Mouse (Mus musculus) CH12F3 (cell line): ENCODE measurements around the gene Lrrn4cl.
"Not testable (repeated sequence)": the region's sequence is repeated elsewhere in the genome, so short reads cannot be mapped to it uniquely, and the experiment has no call there.

Experiments
- in situ Hi-C: fragments of 300-500 bp; cut with MboI; formaldehyde crosslinking; loops from 2 replicates; pipeline ENCODE4 v1.14.3; 2020; ENCODE audit warnings: low sequenced_read_pairs

The Lrrn4cl gene

DNA sequence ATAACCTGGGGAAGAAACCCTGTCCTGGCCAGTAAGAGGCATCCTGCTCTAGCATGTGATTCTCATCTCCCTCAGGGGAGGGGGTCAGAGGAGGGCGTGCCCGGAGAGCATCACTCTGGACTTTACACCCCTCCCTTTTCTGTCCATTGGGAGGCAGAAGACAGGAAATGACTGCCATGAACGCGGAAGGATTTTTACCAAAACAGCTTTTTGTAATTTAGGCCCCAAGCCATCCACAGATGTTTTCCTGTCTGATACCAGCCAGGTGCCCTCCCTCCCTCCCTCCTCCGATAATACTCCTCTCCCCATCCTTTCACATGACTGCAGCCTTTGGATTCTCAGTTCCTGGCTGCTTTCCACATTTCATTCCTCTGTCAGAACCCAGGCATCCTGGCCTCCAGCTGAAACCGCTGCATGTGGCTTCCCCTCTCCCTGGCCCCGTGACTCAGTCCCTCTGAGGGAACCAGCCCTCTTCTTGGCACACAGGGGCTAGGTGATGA lies at the start of gene Lrrn4cl:
Lrrn4cl (plus strand) TSS at position 367 of the 500 bp plus-strand sequence.
- in situ Hi-C loops = no loop called here

DNA sequence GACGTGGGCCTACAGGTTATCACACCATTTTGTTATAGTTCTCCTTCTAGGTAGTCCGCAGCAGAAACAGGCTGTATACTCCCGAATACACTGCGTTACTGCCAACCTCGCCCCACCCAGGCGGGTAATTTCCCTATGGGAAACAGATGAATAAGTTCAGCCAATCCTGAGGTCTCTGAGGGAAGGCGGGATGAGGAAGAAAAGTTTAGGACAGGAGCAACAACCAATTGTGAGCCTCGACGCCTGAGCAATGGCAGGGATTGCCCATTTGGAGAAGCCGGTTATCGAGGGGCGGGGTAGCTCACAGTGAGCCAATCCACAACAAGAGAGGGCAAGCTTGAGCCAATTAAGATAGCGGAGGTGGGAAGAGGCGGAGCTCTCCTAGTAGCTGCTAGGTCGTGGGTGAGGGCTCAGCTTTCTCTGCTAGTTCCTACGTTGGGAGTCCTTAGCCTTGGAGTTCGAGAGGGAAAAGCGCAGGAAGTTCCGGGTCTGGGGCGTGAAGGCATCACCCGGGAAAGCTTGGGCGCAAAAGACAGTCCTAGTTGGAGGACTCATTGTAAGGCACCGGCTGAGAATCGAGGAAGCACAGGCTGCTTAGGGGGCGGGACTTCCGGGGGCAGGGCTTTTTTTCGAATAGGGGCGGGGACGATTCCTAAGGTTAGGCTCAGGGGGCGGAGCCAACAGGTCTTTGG lies 48.3 kb upstream of the Lrrn4cl start, which contains the start of gene Zbtb3:
Zbtb3 (plus strand) TSS at position 426 of the 692 bp plus-strand sequence.
- in situ Hi-C loops = no loop called here

DNA sequence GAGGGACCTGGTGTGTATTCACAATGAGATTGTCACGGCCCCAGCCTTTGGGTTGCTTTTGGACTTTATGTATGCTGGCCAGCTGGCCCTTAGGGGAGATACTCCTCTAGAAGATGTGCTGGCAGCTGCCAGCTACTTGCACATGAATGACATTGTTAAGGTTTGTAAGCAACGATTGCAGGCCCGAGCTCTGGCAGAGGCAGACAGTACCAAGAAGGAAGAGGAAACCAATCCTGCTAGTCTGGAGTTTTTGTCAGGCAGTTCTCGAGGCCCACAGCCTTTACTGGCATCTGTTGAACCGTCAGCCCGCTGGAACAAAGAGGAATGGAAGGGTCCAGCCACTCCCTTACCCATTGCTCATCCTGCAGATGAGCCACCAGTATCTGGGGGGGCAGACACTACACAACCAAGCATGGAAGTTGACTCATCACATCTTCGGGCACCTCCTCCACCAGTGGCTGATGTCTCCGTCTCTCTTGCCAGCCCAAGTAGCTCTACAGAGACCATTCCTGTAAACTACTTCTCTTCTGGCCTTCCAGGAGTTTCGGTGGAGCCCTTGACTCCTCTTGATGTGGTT lies 47.3 kb upstream of the Lrrn4cl start:
- in situ Hi-C loops = no loop called here

DNA sequence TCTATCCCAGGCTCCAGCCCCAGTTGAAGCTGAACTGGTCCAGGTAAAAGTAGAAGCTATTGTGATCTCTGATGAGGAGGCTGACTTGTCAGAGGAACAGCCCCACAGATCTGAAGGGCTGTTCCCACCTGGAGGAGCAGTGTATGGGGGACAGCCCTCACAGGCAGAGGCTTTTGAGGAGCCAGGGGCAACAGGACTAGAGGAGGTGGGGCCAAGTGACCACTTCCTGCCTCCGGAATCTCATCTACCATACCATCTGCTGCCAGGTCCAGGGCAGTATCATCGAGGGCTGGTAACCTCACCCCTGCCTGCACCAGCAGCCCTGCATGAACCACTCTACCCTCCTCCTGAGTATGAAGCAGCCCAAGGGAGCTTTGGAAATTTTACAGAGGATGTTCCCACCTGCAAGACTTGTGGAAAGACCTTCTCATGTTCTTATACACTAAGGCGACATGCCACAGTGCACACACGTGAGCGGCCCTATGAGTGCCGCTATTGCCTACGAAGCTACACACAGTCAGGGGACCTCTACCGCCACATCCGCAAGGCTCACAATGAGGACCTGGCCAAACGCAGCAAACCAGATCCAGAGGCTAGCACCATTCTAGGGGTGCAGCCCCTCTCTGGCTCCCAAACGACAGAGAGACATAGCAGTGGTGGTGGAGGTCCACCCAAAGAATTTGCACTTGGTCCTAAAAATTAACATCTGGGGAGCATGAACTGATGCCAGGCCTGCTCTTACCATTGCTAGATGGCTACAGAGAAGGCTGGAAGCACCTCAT lies 46.5 kb upstream of the Lrrn4cl start:
- in situ Hi-C loops = no loop called here

DNA sequence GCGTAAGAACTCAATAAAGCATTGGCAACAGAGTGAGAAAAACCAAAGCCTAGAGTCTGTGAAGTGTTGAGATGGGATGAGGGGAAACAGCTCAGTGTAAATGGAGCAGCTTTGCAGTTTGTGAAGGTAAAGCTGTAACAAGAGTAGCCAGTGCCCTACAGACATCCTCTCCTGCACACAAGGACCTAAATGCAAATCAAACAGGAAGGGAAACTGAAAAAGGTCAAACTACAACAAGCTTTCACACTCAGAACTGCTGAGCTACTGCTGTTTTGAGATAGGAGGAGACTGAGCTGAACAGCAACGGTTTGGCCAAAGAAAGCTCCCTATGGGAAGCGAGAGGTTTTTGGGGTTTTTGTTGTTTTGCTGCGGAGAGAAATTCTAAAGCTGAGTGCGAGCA lies 43.8 kb upstream of the Lrrn4cl start:
- in situ Hi-C loops = no loop called here

DNA sequence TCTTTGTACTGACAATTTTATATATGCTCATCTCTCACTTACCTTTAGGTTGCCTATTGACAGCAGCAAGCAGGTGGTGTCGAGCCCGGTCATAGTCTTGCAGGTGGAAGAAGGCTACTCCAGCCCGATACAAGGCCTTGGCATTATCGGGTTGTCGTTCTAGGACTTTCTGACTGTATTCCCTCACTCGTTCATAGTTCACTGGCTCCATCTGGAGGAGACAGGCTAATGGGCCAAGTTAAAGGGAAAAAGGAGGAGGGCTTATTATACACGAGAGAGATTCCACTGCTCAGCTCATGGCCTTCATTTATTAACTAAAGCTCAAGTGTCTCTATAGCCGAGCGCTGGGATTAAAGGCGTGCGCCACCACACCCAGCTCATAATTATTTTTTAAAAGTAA lies 34.8 kb upstream of the Lrrn4cl start:
- in situ Hi-C loops = no loop called here

DNA sequence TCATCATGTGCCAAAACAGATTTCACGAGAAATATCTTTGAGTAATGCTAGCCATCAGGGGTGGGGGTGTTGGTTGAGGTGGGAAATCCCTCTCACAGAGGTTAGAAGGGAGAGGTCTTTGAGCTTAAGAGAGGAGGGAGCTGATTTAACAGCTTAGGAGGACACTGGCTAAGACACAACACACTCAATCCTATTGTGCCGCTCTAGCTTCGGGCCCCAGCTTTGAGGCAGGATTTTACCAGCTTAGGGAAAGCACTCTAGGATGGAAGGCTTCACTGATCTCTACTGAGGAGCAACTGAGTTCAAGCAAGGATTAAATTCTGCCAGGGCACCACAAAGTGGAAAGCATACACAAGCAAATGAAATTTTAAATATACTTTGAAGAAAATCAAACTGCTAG lies 33.6 kb upstream of the Lrrn4cl start:
- in situ Hi-C loops = no loop called here

DNA sequence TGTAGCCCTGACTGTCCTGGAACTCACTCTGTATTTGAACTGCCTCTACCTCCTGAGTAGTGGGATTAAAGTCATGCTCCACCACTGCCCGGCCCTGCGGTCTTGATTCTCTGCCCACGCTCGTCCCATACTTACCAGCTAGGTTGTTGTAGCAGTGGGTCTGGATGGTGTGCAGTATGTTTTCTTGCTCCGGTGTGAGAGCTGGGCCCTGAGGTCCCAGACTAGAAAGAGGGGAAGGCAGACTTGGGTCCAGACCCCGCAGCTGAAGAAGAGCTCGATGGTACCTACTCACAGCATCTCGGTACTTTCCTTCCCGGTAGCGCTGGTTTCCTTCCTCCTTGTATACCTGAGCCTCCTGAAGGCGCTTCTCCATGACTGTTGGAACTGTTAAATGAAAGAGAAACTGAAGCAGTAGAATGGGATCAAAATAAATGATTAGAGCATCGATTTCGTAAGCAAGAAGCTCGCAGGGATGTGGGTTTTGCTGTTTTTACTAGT lies 32.2 kb upstream of the Lrrn4cl start:
- in situ Hi-C loops = no loop called here

DNA sequence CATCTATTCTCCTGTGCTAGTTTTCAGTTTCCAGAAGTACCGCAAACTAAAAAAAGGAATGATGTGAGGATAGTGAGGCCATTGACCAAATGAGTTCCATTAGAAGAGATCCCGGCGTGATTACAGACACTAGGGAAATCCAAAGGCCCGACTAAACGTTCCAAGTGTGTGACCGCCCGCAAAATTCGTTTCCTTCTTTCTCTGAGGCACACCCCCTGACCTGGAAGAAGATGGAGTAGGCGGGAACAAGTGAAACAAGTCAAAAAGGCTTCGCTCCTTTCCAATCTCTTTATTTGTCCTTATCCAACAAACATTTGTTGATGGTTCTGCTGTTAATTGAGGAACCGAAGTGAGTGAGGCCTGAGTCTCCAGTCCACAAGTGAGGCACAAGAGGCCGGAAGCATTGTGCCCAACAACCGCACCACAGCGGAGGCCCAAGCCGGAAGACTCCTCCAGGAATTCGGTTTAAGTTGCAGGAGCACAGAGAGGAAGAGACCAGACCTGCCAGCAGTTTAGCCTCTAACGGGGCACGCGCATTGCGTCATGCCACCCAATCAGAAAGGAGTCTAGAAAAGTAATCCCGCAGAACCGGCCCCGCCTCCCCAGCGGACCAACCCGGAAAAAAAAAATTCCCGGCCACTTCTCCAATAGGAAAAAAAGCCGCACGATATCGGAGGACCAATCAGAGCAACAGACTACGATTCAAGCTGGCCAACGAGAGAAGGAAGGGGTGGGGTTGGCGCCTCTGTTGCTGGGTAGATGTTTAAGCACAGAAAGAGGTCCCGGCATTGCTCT lies 31.6 kb upstream of the Lrrn4cl start, which contains the start of gene Ttc9c:
Ttc9c (minus strand) TSS at position 533 of the 795 bp plus-strand sequence.
- in situ Hi-C loops = no loop called here

DNA sequence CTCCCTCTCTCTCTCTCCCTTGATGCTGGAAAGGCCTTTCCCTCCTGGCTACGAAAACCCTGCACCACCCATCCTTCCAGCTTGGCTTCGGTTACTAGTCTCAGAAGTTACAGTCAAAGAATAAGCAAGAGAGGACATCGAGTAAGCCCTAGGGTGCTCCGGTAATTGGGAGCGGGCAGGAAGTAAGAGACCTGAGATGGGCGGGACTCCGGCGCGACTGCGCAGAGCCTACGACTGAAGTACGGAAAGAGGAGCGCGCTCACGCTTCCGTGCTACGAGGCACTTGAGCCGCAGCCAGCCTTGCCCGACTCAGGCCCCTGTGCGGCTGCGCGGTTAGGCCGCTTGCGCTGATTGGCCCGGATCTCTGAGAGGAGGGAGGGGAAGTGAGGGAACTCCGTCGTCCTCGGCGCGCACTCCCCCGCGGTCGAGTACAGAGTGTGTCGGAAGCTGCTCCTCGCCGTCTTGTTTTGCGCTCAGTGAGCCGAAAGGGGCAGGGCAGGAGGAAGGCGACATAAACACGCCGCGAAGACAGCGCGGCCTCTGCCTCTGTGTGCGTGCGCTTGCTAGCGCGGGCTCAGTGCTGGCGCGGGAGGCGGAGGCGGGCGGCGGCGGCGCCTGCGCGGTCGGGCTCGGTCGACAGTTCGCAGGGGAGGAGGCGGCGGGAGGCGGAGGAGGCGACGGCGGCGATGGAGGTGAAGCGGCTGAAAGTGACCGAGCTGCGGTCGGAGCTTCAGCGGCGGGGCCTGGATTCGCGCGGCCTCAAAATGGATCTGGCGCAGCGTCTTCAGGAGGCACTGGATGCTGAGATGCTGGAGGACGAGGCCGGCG lies 30.8 kb upstream of the Lrrn4cl start, which contains the start of gene Hnrnpul2:
Hnrnpul2 (plus strand) TSS at position 415 of the 828 bp plus-strand sequence.
- in situ Hi-C loops = no loop called here

DNA sequence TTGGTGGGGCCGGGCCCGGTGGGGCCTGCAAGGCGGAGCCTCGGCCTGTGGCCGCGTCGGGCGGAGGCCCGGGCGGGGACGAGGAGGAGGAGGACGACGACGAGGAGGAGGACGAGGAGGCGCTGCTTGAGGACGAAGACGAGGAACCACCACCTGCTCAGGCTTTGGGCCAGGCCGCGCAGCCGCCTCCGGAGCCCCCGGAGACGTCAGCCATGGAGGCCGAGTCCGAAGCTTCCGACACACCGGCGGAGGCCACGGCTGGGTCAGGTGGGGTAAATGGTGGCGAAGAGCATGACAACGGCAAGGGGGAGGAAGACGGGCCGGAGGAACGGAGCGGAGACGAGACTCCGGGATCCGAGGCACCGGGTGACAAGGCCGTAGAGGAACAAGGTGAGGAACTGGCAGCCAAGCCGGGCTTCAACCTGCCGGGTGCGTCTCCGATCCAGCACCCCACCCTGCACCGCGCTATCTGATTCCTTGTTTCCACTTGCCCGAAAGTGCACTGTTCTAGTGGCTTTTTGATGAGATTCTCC lies 30.1 kb upstream of the Lrrn4cl start:
- in situ Hi-C loops = no loop called here

DNA sequence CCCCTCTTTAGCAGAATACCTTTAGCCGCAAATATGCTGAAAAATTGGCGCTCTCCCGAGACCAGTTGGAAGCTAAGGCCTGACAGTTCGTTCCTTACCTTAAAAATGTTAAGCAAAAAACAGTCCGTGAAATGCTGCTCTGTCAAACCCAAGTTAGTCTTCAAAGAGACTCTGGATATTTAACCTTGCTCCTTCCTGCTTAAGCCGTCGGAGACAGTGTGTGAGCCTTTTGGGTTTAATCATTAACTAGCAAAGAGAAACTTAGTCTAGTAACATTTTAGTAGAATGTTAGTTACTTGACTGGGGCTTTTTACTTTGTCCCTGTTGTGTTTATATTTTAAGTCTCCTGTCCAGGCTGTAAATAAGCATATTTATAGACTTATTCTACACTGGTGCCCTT lies 29.4 kb upstream of the Lrrn4cl start:
- in situ Hi-C loops = no loop called here

DNA sequence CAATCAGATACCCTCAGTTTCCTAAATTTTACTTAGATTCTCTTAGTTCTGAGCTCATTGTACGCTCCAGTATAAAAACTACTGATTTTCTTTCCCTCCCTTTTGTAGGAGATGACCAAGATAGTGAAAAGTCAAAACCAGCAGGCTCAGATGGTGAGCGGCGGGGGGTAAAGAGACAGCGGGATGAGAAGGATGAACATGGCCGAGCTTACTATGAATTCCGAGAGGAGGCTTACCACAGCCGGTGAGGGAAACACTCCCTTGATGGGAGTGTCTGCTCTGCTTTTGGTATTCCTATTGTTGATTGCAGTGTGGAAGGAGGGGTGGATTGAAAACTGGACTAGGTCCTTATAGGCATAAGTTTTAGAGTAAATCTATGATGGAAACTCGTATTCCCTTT lies 27.9 kb upstream of the Lrrn4cl start:
- in situ Hi-C loops = no loop called here

DNA sequence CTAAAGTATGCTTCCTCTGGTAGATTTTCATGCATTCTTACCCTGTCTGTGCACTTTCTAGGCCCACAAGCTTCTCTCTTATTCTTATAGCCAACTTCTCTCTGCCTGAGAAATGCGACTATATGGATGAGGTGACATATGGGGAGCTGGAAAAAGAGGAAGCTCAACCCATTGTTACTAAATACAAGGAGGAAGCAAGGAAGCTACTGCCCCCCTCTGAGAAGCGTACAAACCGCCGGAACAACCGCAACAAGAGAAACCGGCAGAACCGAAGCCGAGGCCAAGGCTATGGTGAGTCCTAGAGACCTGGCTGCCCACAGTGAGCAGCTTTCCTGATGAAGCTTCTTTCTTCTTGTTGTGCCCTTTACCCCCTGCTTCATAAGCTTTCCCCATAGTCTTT lies 20.9 kb upstream of the Lrrn4cl start, which contains the start of gene AC129217.1:
AC129217.1 (plus strand) TSS at position 114 of the 400 bp plus-strand sequence.
- in situ Hi-C loops = no loop called here

DNA sequence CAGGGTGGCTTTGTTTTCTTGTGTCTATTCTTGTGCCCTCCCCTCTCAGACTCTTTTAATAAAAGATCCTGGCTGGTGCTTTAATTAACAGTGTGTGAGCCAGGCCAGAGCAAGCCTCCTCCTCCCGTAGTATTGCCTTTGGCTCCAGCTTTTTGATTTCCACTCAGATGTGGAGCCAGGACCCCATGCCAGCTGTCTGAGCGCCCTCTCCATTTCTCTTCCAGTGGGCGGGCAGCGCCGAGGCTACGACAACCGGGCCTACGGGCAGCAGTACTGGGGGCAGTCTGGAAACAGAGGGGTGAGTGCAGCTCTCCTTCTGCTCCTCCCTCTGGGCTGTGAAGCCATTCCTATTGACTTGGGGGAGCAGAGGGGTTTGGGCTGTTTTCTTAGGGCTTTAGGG lies 19.9 kb upstream of the Lrrn4cl start:
- in situ Hi-C loops = no loop called here

DNA sequence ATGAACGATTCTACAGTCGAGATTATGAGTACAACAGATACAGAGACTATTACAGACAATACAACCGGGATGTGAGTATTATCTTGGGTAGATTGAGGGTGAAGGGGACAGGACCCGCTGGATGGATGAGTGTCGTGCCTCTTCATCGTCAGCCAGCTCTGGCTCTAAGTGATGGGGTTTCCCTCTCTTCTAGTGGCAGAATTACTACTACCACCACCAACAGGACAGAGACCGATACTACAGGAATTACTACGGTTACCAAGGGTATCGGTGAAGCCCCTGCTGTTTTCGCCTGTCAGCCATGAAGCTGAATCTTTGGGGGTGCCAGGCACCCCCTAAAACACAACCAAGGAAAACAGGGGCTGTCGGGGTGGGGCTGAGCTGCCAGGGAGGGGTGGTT lies 19.3 kb upstream of the Lrrn4cl start:
- in situ Hi-C loops = no loop called here

DNA sequence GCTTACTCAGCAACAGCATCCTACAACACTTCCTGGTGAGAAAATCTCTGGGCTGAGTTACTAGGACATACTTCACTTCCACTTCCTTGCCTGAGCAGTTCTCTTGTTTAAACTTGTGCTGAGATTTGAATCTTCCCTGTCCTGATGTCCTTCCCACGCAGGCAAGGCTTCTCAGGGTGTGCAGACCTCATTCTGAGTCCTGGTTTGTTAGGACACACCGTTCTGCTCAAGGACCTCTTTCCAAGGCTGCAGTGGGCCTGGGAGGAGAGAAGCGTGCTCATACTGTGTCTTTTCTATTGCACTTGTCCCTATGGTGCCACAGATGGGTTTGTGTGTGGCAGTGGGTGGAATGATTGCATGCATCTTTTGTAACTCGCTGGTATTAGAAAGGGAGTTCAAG lies 17.6 kb upstream of the Lrrn4cl start:
- in situ Hi-C loops = no loop called here

DNA sequence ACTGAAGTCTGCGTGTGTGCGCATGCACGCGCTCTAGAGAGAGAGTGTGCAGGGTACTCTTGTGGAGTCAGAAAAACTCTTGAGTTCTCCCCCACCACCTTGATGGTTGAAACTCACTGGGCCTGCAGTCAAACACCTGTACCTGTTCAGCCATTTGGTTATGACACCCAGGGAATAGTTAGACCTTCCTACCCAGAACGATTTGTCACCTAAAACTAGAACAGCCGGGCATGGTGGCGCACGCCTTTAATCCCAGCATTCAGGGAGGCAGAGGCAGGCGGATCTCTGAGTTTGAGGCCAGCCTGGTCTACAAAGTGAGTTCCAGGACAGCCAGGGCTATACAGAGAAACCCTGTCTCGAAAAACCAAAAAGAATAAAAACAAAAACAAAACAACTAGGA lies 14.2 kb upstream of the Lrrn4cl start:
- in situ Hi-C loops = not testable (repeated sequence)

DNA sequence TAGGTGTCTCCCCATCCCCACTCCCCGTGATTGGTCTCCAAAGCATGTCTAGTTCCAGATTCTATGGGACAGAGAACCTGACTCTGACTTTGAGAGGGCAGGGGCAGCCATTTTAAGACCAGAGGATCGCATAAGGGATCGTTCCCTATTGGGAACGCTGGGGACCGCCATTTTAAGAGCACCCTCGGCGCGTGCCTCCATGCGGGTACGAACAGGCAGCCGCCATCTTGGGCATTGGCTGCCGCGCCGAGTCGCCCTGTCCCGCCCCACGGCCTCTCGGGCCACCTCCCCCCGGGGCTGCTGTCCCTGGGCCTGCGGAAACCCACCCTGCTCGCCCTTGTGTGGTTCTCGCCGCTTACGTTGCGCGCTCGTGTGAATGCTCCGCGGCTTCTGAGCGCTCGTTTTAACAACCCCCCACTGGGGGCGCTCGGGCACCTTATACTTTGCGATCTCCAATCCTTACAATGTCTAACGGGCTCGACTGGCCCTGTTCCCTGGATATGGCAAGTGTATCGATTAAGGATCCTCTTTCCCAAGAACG lies 13.2 kb upstream of the Lrrn4cl start, which contains the start of gene Bscl2:
Bscl2 (plus strand) TSS at position 217 of the 541 bp plus-strand sequence.
- in situ Hi-C loops = no loop called here
